ENCODE assay signal across 14 mouse cellular contexts in genomic region chr10:84641576-84641975, GRCm38 (mm10). TPM values are rescaled to one million over a fixed set of nuclear protein-coding genes. Genes with fewer than 3 reads are reported as not detected.
DNase-seq lines count a peak whose midpoint lies in the region; ATAC-seq and TF ChIP-seq lines count a peak whose summit lies in the region.
"Had no signal": no experiment of that assay in that cellular context is flagged by ENCODE, and none has a peak within 500 bp of the region (broad histone marks: within the 10 kb centered on the region; RNA-seq: fewer than 3 reads in every experiment).

No protein-coding gene starts in this region.

- no peak for DNase-seq in cerebellum, adult 2 months
- no peak for DNase-seq in cerebellum, postnatal 10 days
- DNase-seq in hindbrain, embryonic 14.5 days (ENCODE audit: low spot score), result peak; percentile 70
- no peak for DNase-seq in lung, adult 2 months
- no peak for DNase-seq in lung, postnatal 14 days
- peak; percentile 69 for DNase-seq in brain, embryonic 14.5 days (ENCODE audit: low read depth)
- DNase-seq in yolk sac, embryonic 10.5 days (ENCODE audit: low spot score), result no peak
- DNase-seq: adrenal gland, postnatal 10 days; cerebellum, postnatal 14 days; right cerebral cortex, postnatal 25 days had no signal

- H3K9me3 ChIP-seq in hindbrain, embryonic 14.5 days (ENCODE audit: control insufficient read depth, low read length), result no peaks in the 10 kb centered on the region
- H3K9me3 ChIP-seq in hindbrain, embryonic 13.5 days, result no peaks in the 10 kb centered on the region
- H3K9me3 ChIP-seq: heart, embryonic 15.5 days; kidney, embryonic 15.5 days; lung, embryonic 15.5 days had no signal

- H3K36me3 ChIP-seq in hindbrain, embryonic 14.5 days (replicated peaks; ENCODE audit: control insufficient read depth, insufficient read depth), result peaks cover 32% of the 10 kb centered on the region
- H3K36me3 ChIP-seq in hindbrain, embryonic 13.5 days, result peaks cover 38% of the 10 kb centered on the region

- ATAC-seq in hindbrain, embryonic 14.5 days (ENCODE audit: low FRiP score), result no peak
- ATAC-seq in hindbrain, embryonic 13.5 days (ENCODE audit: low FRiP score), result no peak

- H3K9ac ChIP-seq in hindbrain, embryonic 14.5 days, result no peak overlapping the region
- H3K9ac ChIP-seq in hindbrain, embryonic 13.5 days, result no peak overlapping the region
- H3K9ac ChIP-seq: heart, embryonic 15.5 days; kidney, embryonic 15.5 days; lung, embryonic 15.5 days had no signal

- peaks cover 1% of the 10 kb centered on the region; the same call in 1 of the 2 replicates for H3K4me1 ChIP-seq in cerebellum, adult 2 months (ENCODE audit: control insufficient read depth, insufficient read depth, low read length)
- no peaks in the 10 kb centered on the region for H3K4me1 ChIP-seq in hindbrain, embryonic 14.5 days (replicated peaks; ENCODE audit: control insufficient read depth, insufficient read depth, low read length)
- peaks cover 7% of the 10 kb centered on the region for H3K4me1 ChIP-seq in hindbrain, embryonic 13.5 days (replicated peaks)
- peaks cover 7% of the 10 kb centered on the region for H3K4me1 ChIP-seq in lung, adult 2 months (ENCODE audit: control insufficient read depth, insufficient read depth, low read length)
- H3K4me1 ChIP-seq: kidney, embryonic 15.5 days had no signal

- H3K4me2 ChIP-seq in hindbrain, embryonic 14.5 days (replicated peaks), result no peak overlapping the region
- no peak overlapping the region for H3K4me2 ChIP-seq in hindbrain, embryonic 13.5 days
- H3K4me2 ChIP-seq: heart, embryonic 15.5 days; kidney, embryonic 15.5 days; lung, embryonic 15.5 days had no signal

- TF ChIP-seq POLR2A in cerebellum, adult 2 months (IDR thresholded peaks at IDR 0.05; ENCODE audit: borderline replicate concordance, insufficient read depth, low read length), result no peak
- no peak for TF ChIP-seq POLR2A in lung, adult 2 months (IDR thresholded peaks at IDR 0.05; ENCODE audit: borderline replicate concordance, extremely low read depth, low read depth, low read length)
- no peak for TF ChIP-seq POLR2A in brain, embryonic 14.5 days (IDR thresholded peaks at IDR 0.05; ENCODE audit: borderline replicate concordance, extremely low read depth, insufficient read depth, insufficient read length, poor library complexity, severe bottlenecking)

- H3K27ac ChIP-seq in cerebellum, adult 2 months (ENCODE audit: insufficient read depth, low read length), result no peak overlapping the region
- no peak overlapping the region for H3K27ac ChIP-seq in hindbrain, embryonic 14.5 days
- H3K27ac ChIP-seq in hindbrain, embryonic 13.5 days, result no peak overlapping the region
- H3K27ac ChIP-seq: heart, embryonic 15.5 days; kidney, embryonic 15.5 days; lung, embryonic 15.5 days had no signal

- 57% methylated on average over 2 of the region's 2 CpGs for WGBS in cerebellum, adult 2 months
- 76% methylated on average over 2 of the region's 2 CpGs for WGBS in hindbrain, embryonic 14.5 days
- 77% methylated on average over 2 of the region's 2 CpGs for WGBS in hindbrain, embryonic 13.5 days
- WGBS in lung, adult 2 months, result 61% methylated on average over 2 of the region's 2 CpGs

- H3K4me3 ChIP-seq in cerebellum, adult 2 months (replicated peaks; ENCODE audit: insufficient read depth, low read depth, low read length), result no peak overlapping the region
- no peak overlapping the region for H3K4me3 ChIP-seq in hindbrain, embryonic 14.5 days (replicated peaks; ENCODE audit: low read length)
- H3K4me3 ChIP-seq in hindbrain, embryonic 13.5 days, result no peak overlapping the region
- H3K4me3 ChIP-seq in lung, adult 2 months (replicated peaks; ENCODE audit: extremely low read depth, low read depth, low read length), result no peak overlapping the region
- H3K4me3 ChIP-seq: heart, embryonic 15.5 days; kidney, embryonic 15.5 days; lung, embryonic 15.5 days had no signal

- TF ChIP-seq CTCF in cerebellum, adult 2 months (IDR thresholded peaks at IDR 0.05; ENCODE audit: borderline replicate concordance, insufficient read depth, low read depth, low read length), result peak; percentile 19; the same call in 1 of the 2 replicates
- TF ChIP-seq CTCF in lung, adult 2 months (IDR thresholded peaks at IDR 0.05; ENCODE audit: insufficient read depth, low read length), result peak; percentile 21; the same call in 1 of the 2 replicates
- TF ChIP-seq CTCF in brain, embryonic 14.5 days (IDR thresholded peaks at IDR 0.05; ENCODE audit: borderline replicate concordance, extremely low read depth, insufficient read depth, insufficient read length), result 0 out of 2 replicates have a peak, but pooled peaks have one; percentile 13

- H3K27me3 ChIP-seq in cerebellum, adult 2 months (ENCODE audit: control insufficient read depth, insufficient read depth, low read length), result no peaks in the 10 kb centered on the region
- H3K27me3 ChIP-seq in hindbrain, embryonic 14.5 days (ENCODE audit: control insufficient read depth, insufficient read depth, low read length), result no peaks in the 10 kb centered on the region
- no peaks in the 10 kb centered on the region for H3K27me3 ChIP-seq in hindbrain, embryonic 13.5 days
- H3K27me3 ChIP-seq: heart, embryonic 15.5 days; kidney, embryonic 15.5 days; lung, embryonic 15.5 days had no signal

RNA-seq across cellular contexts. Expression of gene Polr3b, which starts 19.5 kb away (rescaled TPM):
- 9.7 and 10.1 TPM in 2 replicates for polyA plus RNA-seq in cerebellum, adult 2 months (2012; rRNA removed)
- polyA plus RNA-seq in hindbrain, embryonic 14.5 days (2014; fragmentation: Nextera tagmentation; extraction: Ambion mirVana), result 16.9 and 17.2 TPM in 2 replicates
- 15.8 and 18.7 TPM in 2 replicates for polyA plus RNA-seq in hindbrain, embryonic 13.5 days (2015; fragmentation: Nextera tagmentation; extraction: Ambion mirVana)
- 4.0 and 5.7 TPM in 2 replicates for polyA plus RNA-seq in lung, adult 2 months (2012; rRNA removed)
- polyA plus RNA-seq in brain, embryonic 14.5 days (2012; rRNA removed), result 8.8 and 13.5 TPM in 2 replicates

Comparison
In these comparisons a context has a peak if more than half of its experiments do, and no peak if none do; other contexts are left out.
1. DNase-seq: peak in hindbrain, embryonic 14.5 days (single experiment) and brain, embryonic 14.5 days (single experiment); none in cerebellum, adult 2 months (0 of 2), cerebellum, postnatal 10 days (0 of 2), lung, adult 2 months (single experiment), lung, postnatal 14 days (single experiment) and yolk sac, embryonic 10.5 days (single experiment).
2. Peak in every context shown above with its lines, with median percentiles within 50 percentile points of each other: CTCF ChIP-seq.